Mouse (Mus musculus) neural tube, embryonic 13.5 days (tissue): Measurements from ENCODE around the gene Fxn. TPM values are rescaled to one million over a fixed set of nuclear protein-coding genes. Genes with fewer than 3 reads are reported as not detected.

ENCODE experiments used
- ATAC-seq: fragments of 200-750 bp; cut with Nextera tagmentation; 2 replicates; pipeline ENCODE4 v1.8.0; 2017; ENCODE audit warnings: low read depth, mild to moderate bottlenecking, moderate TSS enrichment, moderate library complexity
- H3K27ac ChIP-seq: fragments of 300-500 bp; sonication (generic); replicated peaks from 2 replicates; pipeline ENCODE4 v1.5.1; 2015; ENCODE audit warnings: moderate library complexity, mild to moderate bottlenecking, inconsistent platforms
- H3K27me3 ChIP-seq: fragments of 300-500 bp; sonication (generic); 2 replicates; pipeline ENCODE4 v1.6.1; 2015; ENCODE audit warnings: mild to moderate bottlenecking, inconsistent platforms
- H3K36me3 ChIP-seq: fragments of 300-500 bp; sonication (generic); 2 replicates; pipeline ENCODE4 v1.6.1; 2015; ENCODE audit warnings: mild to moderate bottlenecking, inconsistent platforms
- H3K4me1 ChIP-seq: fragments of 300-500 bp; sonication (generic); replicated peaks from 2 replicates; pipeline ENCODE4 v1.6.1; 2015; ENCODE audit warnings: inconsistent platforms
- H3K4me2 ChIP-seq: fragments of 300-500 bp; sonication (generic); 2 replicates; pipeline ENCODE4 v1.6.1; 2015; ENCODE audit warnings: inconsistent platforms, mild to moderate bottlenecking, moderate library complexity
- H3K4me3 ChIP-seq: fragments of 300-500 bp; sonication (generic); 2 replicates; pipeline ENCODE4 v1.5.1; 2015; ENCODE audit warnings: mild to moderate bottlenecking, inconsistent platforms
- H3K9ac ChIP-seq: fragments of 300-500 bp; sonication (generic); 2 replicates; pipeline ENCODE4 v1.6.1; 2015; ENCODE audit warnings: moderate library complexity, mild to moderate bottlenecking, inconsistent platforms
- H3K9me3 ChIP-seq: fragments of 300-500 bp; sonication (generic); 2 replicates; pipeline ENCODE4 v1.6.1; 2016; ENCODE audit warnings: inconsistent platforms
- WGBS: fragments of 180-500 bp; shearing (Covaris S2); methylation state at CpG from one replicate; pipeline ENCODE4 v1.1.7; 2015; 5-methylcytosine and 5-hydroxymethylcytosine counted together
- polyA plus RNA-seq: library from polyadenylated mRNA; unstranded; fragments of >200 nt; fragmentation: Nextera tagmentation; extraction: Ambion mirVana; gene quantifications from 2 replicates; pipeline ENCODE4 v1.2.1, GENCODE M21; 2015

The Fxn gene
- 36.2 and 37.2 TPM in 2 replicates for polyA plus RNA-seq

DNA sequence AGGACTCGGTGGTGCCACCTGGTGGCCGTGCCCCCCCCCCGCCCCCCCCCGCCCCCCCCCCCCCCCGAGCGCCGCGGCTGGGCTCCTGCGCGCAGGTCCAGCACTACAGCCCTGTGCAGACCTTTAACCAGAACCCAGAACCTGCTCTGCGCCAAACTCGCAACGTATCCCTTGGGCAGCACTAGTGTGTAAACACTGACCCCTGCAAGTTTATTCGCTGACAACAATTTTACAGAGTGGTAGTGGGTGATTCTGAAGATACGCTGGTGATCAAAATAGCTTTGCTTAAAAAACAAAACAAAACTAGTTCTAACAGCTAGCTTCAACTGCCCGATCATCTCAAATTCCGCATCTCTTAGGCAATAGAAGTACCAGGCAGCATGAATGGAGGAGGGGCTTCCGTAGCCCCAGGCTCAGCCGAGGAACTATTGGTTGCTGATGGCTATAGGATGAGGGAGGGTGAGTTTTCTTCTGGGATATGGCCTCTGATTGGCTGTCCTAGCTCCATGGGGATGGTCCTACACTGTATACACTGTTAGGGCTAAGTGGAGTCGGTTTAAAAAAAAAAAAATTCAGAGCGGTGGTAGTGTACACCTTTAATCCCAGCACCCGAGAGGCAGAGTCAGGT is at the start of gene Fxn:
Gene Fxn (minus strand): TSS at position 5 of the 628 bp plus-strand sequence.
- Histone ChIP-seq H3K9me3 (no peaks in the 10 kb centered on the region), H3K4me2 (peak within 1 kb of the TSS; percentile 83), H3K4me1 (peaks cover 12% of the 10 kb centered on the region), H3K27ac (peak within 1 kb of the TSS; percentile 90), H3K36me3 (no peaks in the 10 kb centered on the region), H3K9ac (peak within 1 kb of the TSS; percentile 73), H3K4me3 (peak within 1 kb of the TSS; percentile 66), H3K27me3 (no peaks in the 10 kb centered on the region)
- peak; percentile 95 for ATAC-seq
- WGBS, result under 1% methylated on average over 14 of the region's 22 CpGs

DNA sequence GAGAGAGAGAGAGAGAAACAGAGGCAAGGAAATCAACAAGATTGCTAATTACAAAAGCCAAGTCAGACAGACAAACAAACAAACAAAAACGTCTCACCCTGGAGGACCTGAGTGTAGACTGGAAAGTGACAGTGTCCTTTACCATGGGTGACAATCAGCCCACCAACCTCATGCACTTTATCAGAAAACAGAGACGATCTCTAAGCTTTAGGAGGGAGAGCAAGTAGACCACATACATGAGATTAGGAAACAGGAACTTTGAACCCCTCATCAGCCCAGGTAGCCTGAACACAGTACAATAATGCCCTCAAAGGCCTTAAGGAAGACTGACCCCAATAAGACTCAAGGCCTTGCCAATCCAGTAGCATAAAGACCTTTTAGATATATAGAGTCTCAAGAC is 47.5 kb upstream of the Fxn start:
- ATAC-seq, result no peak
- H3K27me3 ChIP-seq, result no peaks in the 10 kb centered on the region
- no peaks in the 10 kb centered on the region for H3K36me3 ChIP-seq
- H3K4me2 ChIP-seq, result no peak overlapping the region
- 77% methylated on average over 2 of the region's 2 CpGs for WGBS
- H3K9me3 ChIP-seq, result no peaks in the 10 kb centered on the region
- no peak overlapping the region for H3K4me3 ChIP-seq
- H3K9ac ChIP-seq, result no peak overlapping the region
- H3K27ac ChIP-seq, result no peak overlapping the region
- peaks cover 31% of the 10 kb centered on the region for H3K4me1 ChIP-seq

DNA sequence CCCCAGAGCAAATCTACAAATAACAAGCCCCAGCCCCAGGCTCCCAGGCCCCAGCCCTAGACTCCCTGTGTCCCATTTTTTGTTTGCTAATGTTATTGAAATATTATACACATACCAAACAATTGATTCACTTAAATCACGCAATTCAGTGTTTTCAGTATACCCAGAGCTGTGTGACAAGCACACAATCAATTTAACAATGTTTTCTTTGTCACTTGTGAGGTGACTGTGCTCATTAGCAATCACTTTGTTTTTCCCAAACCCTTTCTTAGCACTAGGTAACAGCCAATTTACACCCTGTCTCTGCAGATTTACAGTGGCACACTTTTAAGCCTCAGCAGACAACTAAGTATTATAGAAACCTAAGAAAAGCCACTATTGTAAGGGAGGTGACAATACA is 46.6 kb upstream of the Fxn start:
- no peak overlapping the region for H3K4me2 ChIP-seq
- no peaks in the 10 kb centered on the region for H3K36me3 ChIP-seq
- no peaks in the 10 kb centered on the region for H3K9me3 ChIP-seq
- no peak overlapping the region for H3K9ac ChIP-seq
- H3K4me3 ChIP-seq, result no peak overlapping the region
- no peak overlapping the region for H3K27ac ChIP-seq
- 34% methylated on average over 1 of the region's 1 CpGs for WGBS
- no peak for ATAC-seq
- no peaks in the 10 kb centered on the region for H3K27me3 ChIP-seq
- H3K4me1 ChIP-seq, result peaks cover 31% of the 10 kb centered on the region

DNA sequence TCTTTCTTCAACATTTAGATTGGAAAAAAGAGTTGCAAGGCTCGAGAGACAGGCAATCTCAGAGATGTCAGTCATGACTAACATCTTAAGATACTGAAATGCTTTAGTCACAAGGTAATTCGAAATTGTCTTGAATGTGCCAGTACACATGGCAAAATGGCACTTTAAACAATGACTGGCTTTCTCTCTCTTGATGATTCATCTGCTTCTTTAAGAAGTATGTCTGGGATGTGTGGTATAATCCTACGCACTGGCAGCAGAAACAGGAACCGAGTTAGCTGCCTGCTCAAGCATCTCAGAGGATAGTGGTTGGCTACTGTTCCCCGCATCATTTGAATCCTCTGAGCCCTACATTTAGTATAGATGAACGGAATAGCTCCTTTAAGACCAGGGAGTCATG is 45.3 kb upstream of the Fxn start:
- Histone ChIP-seq H3K9me3 (no peaks in the 10 kb centered on the region), H3K36me3 (no peaks in the 10 kb centered on the region), H3K27me3 (no peaks in the 10 kb centered on the region), H3K4me3 (no peak overlapping the region), H3K4me1 (peaks cover 31% of the 10 kb centered on the region), H3K9ac (no peak overlapping the region), H3K27ac (no peak overlapping the region), H3K4me2 (no peak overlapping the region)
- whole genome bisulfite sequencing, result 81% methylated on average over 6 of the region's 6 CpGs
- ATAC-seq, result no peak

DNA sequence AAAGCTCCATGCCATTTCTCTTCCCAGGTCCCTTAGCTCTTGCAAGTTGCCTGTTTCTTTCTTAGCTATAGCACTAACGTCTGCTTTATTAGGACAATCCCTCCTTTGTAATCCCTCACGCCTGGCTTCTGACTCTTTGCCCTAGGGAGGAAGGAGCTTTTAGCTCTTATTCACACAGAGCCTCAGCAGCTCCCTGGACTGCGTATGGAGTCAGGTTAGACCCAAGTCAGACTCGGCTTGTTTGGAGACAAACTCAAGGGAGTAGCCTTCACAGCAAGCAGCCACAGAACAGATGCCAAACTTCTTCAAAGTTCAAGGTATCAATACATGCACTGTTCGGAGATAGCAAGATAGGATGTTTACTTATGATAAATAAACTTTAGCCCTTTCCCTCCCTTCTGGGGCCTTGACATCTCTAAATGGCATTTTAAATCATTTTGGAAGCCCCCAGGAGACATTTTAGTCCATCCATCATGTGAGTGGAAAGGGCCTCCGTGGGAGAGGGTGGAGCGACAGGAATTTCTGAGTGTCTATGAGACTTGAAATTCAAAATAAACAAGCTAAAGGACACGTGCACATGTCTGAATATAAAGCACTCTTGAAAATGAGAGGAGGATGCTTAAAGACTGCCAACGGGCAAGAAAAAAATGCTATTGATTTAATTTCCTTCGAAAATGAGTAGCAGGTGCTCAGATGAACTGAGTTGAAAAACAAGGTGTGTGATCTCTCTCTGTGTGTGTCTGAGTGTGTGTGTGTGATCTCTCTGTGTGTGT is 43.6 kb upstream of the Fxn start:
- Histone ChIP-seq H3K27me3 (no peaks in the 10 kb centered on the region), H3K4me1 (peaks cover 31% of the 10 kb centered on the region), H3K4me2 (no peak overlapping the region), H3K4me3 (no peak overlapping the region), H3K36me3 (no peaks in the 10 kb centered on the region), H3K9ac (no peak overlapping the region), H3K9me3 (no peaks in the 10 kb centered on the region), H3K27ac (no peak overlapping the region)
- ATAC-seq, result no peak
- WGBS, result 29% methylated on average over 10 of the region's 10 CpGs

DNA sequence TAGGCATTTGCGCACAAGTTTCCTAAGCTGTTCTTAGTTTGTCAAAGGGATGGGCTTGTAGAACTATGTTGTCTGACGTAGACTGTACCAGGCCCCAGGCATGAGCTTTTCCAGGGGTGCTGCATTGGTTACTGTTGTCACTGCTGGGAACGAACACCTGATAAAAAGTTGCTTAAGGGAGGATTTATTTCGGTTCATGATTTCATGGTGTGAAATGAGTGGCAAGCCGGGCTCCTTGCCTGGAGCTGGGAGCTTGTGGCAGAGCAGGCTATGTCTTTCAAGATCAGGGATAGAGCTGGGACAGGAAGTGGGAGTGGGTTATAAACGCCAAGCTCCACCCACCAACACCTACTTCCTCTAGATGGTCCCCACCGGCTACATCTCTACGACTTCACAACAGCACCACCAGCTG is 41.5 kb upstream of the Fxn start:
- Histone ChIP-seq H3K4me1 (peaks cover 33% of the 10 kb centered on the region), H3K4me3 (no peak overlapping the region), H3K27ac (no peak overlapping the region), H3K9me3 (no peaks in the 10 kb centered on the region), H3K9ac (no peak overlapping the region), H3K36me3 (no peaks in the 10 kb centered on the region), H3K27me3 (peaks cover 6% of the 10 kb centered on the region; the same call in 1 of the 2 replicates), H3K4me2 (no peak overlapping the region)
- 91% methylated on average over 8 of the region's 8 CpGs for WGBS
- no peak for ATAC-seq

DNA sequence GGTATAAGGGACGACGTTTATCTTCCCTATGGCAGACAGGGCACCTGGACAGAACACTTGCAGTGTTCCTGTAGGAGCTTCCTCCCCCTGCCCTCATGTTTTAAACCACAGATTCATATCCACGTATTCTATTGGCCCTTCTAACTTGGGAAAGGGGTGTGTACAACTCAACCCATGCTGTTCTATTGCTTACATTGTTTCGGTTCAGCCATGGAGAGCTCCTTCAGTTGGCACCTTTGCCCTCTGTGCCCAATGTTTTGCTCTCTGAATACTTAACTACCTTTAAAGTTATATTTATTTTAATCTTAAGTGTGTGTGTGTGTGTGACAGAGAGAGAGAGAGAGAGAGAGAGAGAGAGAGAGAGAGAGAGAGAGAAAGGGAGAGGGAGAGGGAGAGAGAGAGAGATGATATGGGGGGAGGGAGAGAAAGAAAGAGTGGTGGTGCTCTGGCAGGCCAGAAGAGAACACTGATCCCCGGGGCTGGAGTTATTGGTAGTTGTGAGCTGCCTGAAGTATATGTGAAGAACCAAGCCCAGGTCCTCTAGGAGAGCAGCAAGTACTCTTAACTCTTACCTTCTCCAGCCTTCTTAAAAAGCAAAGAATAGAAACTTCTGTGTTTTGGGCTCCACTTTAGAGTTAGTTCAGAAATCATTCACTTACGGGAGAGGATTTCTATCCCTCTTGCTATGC is 41.0 kb upstream of the Fxn start:
- H3K27me3 ChIP-seq, result peaks cover 6% of the 10 kb centered on the region; the same call in 1 of the 2 replicates
- WGBS, result 95% methylated on average over 6 of the region's 6 CpGs
- ATAC-seq, result no peak

DNA sequence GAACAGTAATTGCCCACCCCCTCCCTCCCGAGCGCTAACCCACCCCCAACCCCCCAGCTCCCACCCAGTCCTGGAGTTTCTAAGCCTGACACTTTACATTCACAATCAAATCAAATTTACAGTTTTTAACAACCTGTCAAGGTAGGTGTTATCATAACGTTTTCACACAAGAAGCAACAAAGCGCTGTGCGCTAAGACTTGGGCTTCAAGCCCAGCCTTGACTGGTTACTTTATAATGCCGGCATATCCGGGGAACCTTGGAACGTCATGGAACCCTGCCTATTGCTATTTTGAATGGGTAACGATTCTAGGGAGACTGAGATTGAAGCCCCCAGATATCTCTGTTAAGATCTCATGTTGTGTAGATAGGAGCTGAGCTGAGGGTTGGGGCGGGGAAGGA is 37.8 kb upstream of the Fxn start:
- ATAC-seq, result no peak
- 87% methylated on average over 10 of the region's 10 CpGs for WGBS
- Histone ChIP-seq H3K9ac (no peak overlapping the region), H3K4me3 (no peak overlapping the region), H3K27me3 (peaks cover 11% of the 10 kb centered on the region; the same call in 1 of the 2 replicates), H3K27ac (no peak overlapping the region), H3K36me3 (no peaks in the 10 kb centered on the region), H3K4me2 (no peak overlapping the region), H3K4me1 (peaks cover 22% of the 10 kb centered on the region), H3K9me3 (no peaks in the 10 kb centered on the region)

More for the DNA sequence above, 41.0 kb upstream of the Fxn start:
- no peaks in the 10 kb centered on the region for H3K36me3 ChIP-seq
- no peaks in the 10 kb centered on the region for H3K9me3 ChIP-seq
- H3K9ac ChIP-seq, result no peak overlapping the region
- no peak overlapping the region for H3K4me2 ChIP-seq
- H3K4me3 ChIP-seq, result no peak overlapping the region
- peaks cover 33% of the 10 kb centered on the region for H3K4me1 ChIP-seq
- H3K27ac ChIP-seq, result no peak overlapping the region

DNA sequence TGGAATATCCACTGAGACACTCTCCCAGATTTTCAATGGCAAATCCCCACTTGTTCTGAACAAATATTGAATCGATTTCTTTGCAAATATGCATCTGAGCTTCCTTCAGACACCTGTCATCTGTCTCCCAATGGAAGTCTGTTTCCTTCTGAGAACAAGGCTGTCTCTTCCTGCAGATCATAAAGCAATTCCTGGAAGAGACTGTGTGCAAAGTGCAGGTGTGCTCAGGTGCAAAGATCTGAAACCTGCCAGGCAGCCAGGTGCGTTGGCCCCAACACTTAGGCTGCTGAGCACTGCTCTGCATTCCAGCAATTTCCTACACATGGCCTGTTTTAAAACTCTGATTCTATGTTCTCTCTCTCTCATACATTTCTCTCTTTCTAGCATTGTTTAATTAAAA is 37.3 kb upstream of the Fxn start:
- 86% methylated on average over 2 of the region's 2 CpGs for WGBS
- Histone ChIP-seq H3K4me3 (no peak overlapping the region), H3K27ac (no peak overlapping the region), H3K4me1 (peaks cover 24% of the 10 kb centered on the region), H3K9ac (no peak overlapping the region), H3K4me2 (no peak overlapping the region), H3K36me3 (no peaks in the 10 kb centered on the region), H3K27me3 (peaks cover 11% of the 10 kb centered on the region; the same call in 1 of the 2 replicates), H3K9me3 (no peaks in the 10 kb centered on the region)
- ATAC-seq, result no peak

DNA sequence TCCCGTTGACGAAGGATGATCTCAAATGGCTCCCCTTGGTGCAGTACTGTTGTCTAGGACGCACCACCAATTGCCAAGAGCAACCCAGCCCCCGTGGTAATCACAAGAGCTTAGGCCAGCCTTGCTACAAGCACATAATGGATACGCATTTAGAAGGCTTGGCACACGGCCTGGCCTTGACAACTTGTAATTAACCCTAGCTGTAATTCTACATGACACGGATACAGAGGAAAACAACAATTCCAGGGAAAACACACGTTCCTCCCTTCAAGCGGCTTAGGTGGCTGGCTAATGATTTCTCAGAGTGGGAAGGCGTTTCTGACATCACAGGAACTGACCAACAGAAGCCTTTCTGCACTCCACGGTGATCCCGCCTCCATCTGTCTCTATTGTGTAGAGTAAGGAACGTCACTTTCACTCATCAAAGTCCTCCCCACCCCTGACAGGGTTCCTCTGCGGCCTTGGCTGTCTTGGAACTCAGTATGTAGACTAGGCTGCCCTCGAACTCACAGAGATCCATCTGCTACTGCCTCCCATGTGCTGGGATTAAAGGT is 36.7 kb upstream of the Fxn start:
- no peaks in the 10 kb centered on the region for H3K36me3 ChIP-seq
- peaks cover 24% of the 10 kb centered on the region for H3K4me1 ChIP-seq
- H3K27ac ChIP-seq, result no peak overlapping the region
- H3K4me2 ChIP-seq, result peak overlapping the region; percentile 4; the same call in 1 of the 2 replicates
- WGBS, result 28% methylated on average over 15 of the region's 15 CpGs
- H3K27me3 ChIP-seq, result peaks cover 11% of the 10 kb centered on the region; the same call in 1 of the 2 replicates
- ATAC-seq, result peak; percentile 90
- H3K9ac ChIP-seq, result no peak overlapping the region
- no peak overlapping the region for H3K4me3 ChIP-seq
- H3K9me3 ChIP-seq, result no peaks in the 10 kb centered on the region

DNA sequence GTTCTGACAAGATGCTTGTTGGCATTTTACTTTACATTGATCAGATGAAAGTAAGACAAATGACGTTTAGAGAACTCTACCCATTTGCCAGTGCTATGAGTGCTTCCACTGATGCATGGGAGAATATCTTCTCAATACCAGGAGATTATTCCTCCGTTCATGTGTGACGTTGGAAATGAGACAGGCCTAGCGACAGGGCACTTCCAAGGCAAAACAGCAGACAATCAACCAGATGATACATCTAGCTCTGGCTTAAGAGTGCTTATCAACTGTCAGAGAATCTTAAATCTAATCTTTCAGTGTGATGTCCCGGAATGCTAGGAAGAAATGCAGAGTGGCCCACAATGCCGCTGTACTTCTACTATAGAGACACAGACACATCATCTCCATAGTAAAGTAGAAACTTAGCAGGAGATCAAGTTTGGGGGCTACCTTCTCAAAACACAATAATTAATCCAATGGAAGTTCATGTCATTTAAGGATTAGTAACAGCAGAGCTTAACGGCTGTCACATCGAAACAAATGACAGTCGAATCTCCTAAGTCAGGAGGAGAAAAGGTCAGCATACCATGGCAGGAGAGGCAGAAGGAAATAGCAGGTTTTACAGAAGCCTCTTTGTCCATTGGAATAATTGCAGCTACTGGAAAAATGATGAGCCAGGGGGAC is 35.8 kb upstream of the Fxn start:
- Histone ChIP-seq H3K4me3 (no peak overlapping the region), H3K36me3 (no peaks in the 10 kb centered on the region), H3K9me3 (no peaks in the 10 kb centered on the region), H3K27ac (no peak overlapping the region), H3K4me2 (peak overlapping the region; percentile 4; the same call in 1 of the 2 replicates), H3K9ac (no peak overlapping the region), H3K27me3 (peaks cover 11% of the 10 kb centered on the region; the same call in 1 of the 2 replicates), H3K4me1 (peaks cover 24% of the 10 kb centered on the region)
- 70% methylated on average over 9 of the region's 9 CpGs for WGBS
- no peak for ATAC-seq
